Mouse (Mus musculus): ENCODE data around the gene Lta. TPM values are rescaled to one million over a fixed set of nuclear protein-coding genes. Genes with fewer than 3 reads are reported as not detected.
A peak's percentile ranks its signal among the peaks of the same experiment; 100 is the strongest.

Lta gene
- total and polyA plus RNA-seq, 3 experiments, result 0.12 to 0.23 TPM; not detected in 1

GRCm38 (mm10) chr17:35180093-35180492 lies 25.1 kb downstream of the Lta start:
- H3K79me2 ChIP-seq (replicated peaks; ENCODE audit: control insufficient read depth, insufficient read depth, low read length), result no peaks in the 10 kb centered on the region
- WGBS, result 82% methylated on average over 5 of the region's 5 CpGs
- no peak overlapping the region for H3K4me3 ChIP-seq
- no peak overlapping the region for H3K9ac ChIP-seq (ENCODE audit: low read depth, low read length)
- no peaks in the 10 kb centered on the region for H3K36me3 ChIP-seq (ENCODE audit: control insufficient read depth, insufficient read depth, low read length)
- no peak for DNase-seq
- H3K27ac ChIP-seq, result no peak overlapping the region
- no peaks in the 10 kb centered on the region for H3K27me3 ChIP-seq (ENCODE audit: control insufficient read depth, insufficient read depth, low read length)
- H3K4me1 ChIP-seq (ENCODE audit: control insufficient read depth, insufficient read depth, low read length), result no peaks in the 10 kb centered on the region
- intact Hi-C loops (cut with DNase I), result no loop called here
- TF ChIP-seq EP300 (IDR thresholded peaks at IDR 0.05; ENCODE audit: insufficient read depth, low read depth, low read length) (no peak), POLR2A (IDR thresholded peaks at IDR 0.05; ENCODE audit: insufficient read depth, low read depth, low read length) (no peak), CTCF (IDR thresholded peaks at IDR 0.05) (no peak)

GRCm38 (mm10) chr17:35178528-35178927 lies 26.6 kb downstream of the Lta start:
- 15% methylated on average over 5 of the region's 5 CpGs for WGBS
- TF ChIP-seq CTCF (IDR thresholded peaks at IDR 0.05) (peak; percentile 98; the same call in 1 of the 2 replicates), EP300 (IDR thresholded peaks at IDR 0.05; ENCODE audit: insufficient read depth, low read depth, low read length) (peak; percentile 90), POLR2A (IDR thresholded peaks at IDR 0.05; ENCODE audit: insufficient read depth, low read depth, low read length) (no peak)
- intact Hi-C loops (cut with DNase I), result loop anchor here (1.0 kb wide), 1 partner anchor 54 kb away; no protein-coding TSS in a partner anchor

GRCm38 (mm10) chr17:35175968-35176367 lies 29.2 kb downstream of the Lta start, which contains the start of gene Aif1:
Aif1 (minus strand) TSS chr17:35176068.
- Histone ChIP-seq H3K27ac (no peak within 1 kb of the TSS), H3K36me3 (ENCODE audit: control insufficient read depth, insufficient read depth, low read length) (no peaks in the 10 kb centered on the region), H3K27me3 (ENCODE audit: control insufficient read depth, insufficient read depth, low read length) (no peaks in the 10 kb centered on the region), H3K9ac (ENCODE audit: low read depth, low read length) (no peak within 1 kb of the TSS), H3K4me1 (ENCODE audit: control insufficient read depth, insufficient read depth, low read length) (no peaks in the 10 kb centered on the region), H3K4me3 (no peak within 1 kb of the TSS), H3K79me2 (replicated peaks; ENCODE audit: control insufficient read depth, insufficient read depth, low read length) (no peaks in the 10 kb centered on the region)
- intact Hi-C loops (cut with DNase I), result no loop called here
- DNase-seq, result no peak
- no peak for TF ChIP-seq POLR2A (IDR thresholded peaks at IDR 0.05; ENCODE audit: insufficient read depth, low read depth, low read length)
- no peak for TF ChIP-seq CTCF (IDR thresholded peaks at IDR 0.05)
- TF ChIP-seq EP300 (IDR thresholded peaks at IDR 0.05; ENCODE audit: insufficient read depth, low read depth, low read length), result no peak
- 63% methylated on average over 2 of the region's 2 CpGs for WGBS

More at GRCm38 (mm10) chr17:35178528-35178927, 26.6 kb downstream of the Lta start:
- no peaks in the 10 kb centered on the region for H3K27me3 ChIP-seq (ENCODE audit: control insufficient read depth, insufficient read depth, low read length)
- H3K27ac ChIP-seq, result no peak overlapping the region
- H3K79me2 ChIP-seq (replicated peaks; ENCODE audit: control insufficient read depth, insufficient read depth, low read length), result no peaks in the 10 kb centered on the region
- H3K9ac ChIP-seq (ENCODE audit: low read depth, low read length), result no peak overlapping the region
- no peak overlapping the region for H3K4me3 ChIP-seq
- peak; percentile 80 to 87 for DNase-seq
- H3K4me1 ChIP-seq (ENCODE audit: control insufficient read depth, insufficient read depth, low read length), result no peaks in the 10 kb centered on the region
- no peaks in the 10 kb centered on the region for H3K36me3 ChIP-seq (ENCODE audit: control insufficient read depth, insufficient read depth, low read length)

GRCm38 (mm10) chr17:35175382-35175781 lies 29.8 kb downstream of the Lta start:
- Histone ChIP-seq H3K4me3 (no peak overlapping the region), H3K36me3 (ENCODE audit: control insufficient read depth, insufficient read depth, low read length) (no peaks in the 10 kb centered on the region), H3K4me1 (ENCODE audit: control insufficient read depth, insufficient read depth, low read length) (no peaks in the 10 kb centered on the region), H3K27me3 (ENCODE audit: control insufficient read depth, insufficient read depth, low read length) (no peaks in the 10 kb centered on the region), H3K9ac (ENCODE audit: low read depth, low read length) (no peak overlapping the region), H3K79me2 (replicated peaks; ENCODE audit: control insufficient read depth, insufficient read depth, low read length) (no peaks in the 10 kb centered on the region), H3K27ac (no peak overlapping the region)
- TF ChIP-seq POLR2A (IDR thresholded peaks at IDR 0.05; ENCODE audit: insufficient read depth, low read depth, low read length), result no peak
- TF ChIP-seq CTCF (IDR thresholded peaks at IDR 0.05), result no peak
- TF ChIP-seq EP300 (IDR thresholded peaks at IDR 0.05; ENCODE audit: insufficient read depth, low read depth, low read length), result no peak
- no peak for DNase-seq
- 80% methylated on average over 6 of the region's 6 CpGs for WGBS
- intact Hi-C loops (cut with DNase I), result no loop called here

GRCm38 (mm10) chr17:35174201-35174977 lies 30.8 kb downstream of the Lta start:
- DNase-seq, result no peak
- H3K79me2 ChIP-seq (replicated peaks; ENCODE audit: control insufficient read depth, insufficient read depth, low read length), result no peaks in the 10 kb centered on the region
- no peaks in the 10 kb centered on the region for H3K27me3 ChIP-seq (ENCODE audit: control insufficient read depth, insufficient read depth, low read length)
- H3K36me3 ChIP-seq (ENCODE audit: control insufficient read depth, insufficient read depth, low read length), result no peaks in the 10 kb centered on the region
- 55% methylated on average over 8 of the region's 8 CpGs for WGBS
- H3K9ac ChIP-seq (ENCODE audit: low read depth, low read length), result no peak overlapping the region
- no peak overlapping the region for H3K4me3 ChIP-seq
- H3K27ac ChIP-seq, result no peak overlapping the region
- TF ChIP-seq EP300 (IDR thresholded peaks at IDR 0.05; ENCODE audit: insufficient read depth, low read depth, low read length) (no peak), POLR2A (IDR thresholded peaks at IDR 0.05; ENCODE audit: insufficient read depth, low read depth, low read length) (no peak), CTCF (IDR thresholded peaks at IDR 0.05) (no peak)
- no peaks in the 10 kb centered on the region for H3K4me1 ChIP-seq (ENCODE audit: control insufficient read depth, insufficient read depth, low read length)
- intact Hi-C loops (cut with DNase I), result no loop called here

GRCm38 (mm10) chr17:35173329-35173728 lies 31.8 kb downstream of the Lta start:
- Histone ChIP-seq H3K27me3 (ENCODE audit: control insufficient read depth, insufficient read depth, low read length) (no peaks in the 10 kb centered on the region), H3K79me2 (replicated peaks; ENCODE audit: control insufficient read depth, insufficient read depth, low read length) (no peaks in the 10 kb centered on the region), H3K27ac (no peak overlapping the region), H3K9ac (ENCODE audit: low read depth, low read length) (no peak overlapping the region), H3K4me3 (no peak overlapping the region), H3K4me1 (ENCODE audit: control insufficient read depth, insufficient read depth, low read length) (no peaks in the 10 kb centered on the region; the same call in 1 of the 2 replicates), H3K36me3 (ENCODE audit: control insufficient read depth, insufficient read depth, low read length) (no peaks in the 10 kb centered on the region)
- no peak for TF ChIP-seq CTCF (IDR thresholded peaks at IDR 0.05)
- TF ChIP-seq POLR2A (IDR thresholded peaks at IDR 0.05; ENCODE audit: insufficient read depth, low read depth, low read length), result no peak
- TF ChIP-seq EP300 (IDR thresholded peaks at IDR 0.05; ENCODE audit: insufficient read depth, low read depth, low read length), result no peak
- intact Hi-C loops (cut with DNase I), result no loop called here
- 75% methylated on average over 3 of the region's 3 CpGs for WGBS
- DNase-seq, result no peak

Measured in heart, adult 2 months (tissue).